Mouse (Mus musculus) forebrain, postnatal 0 days (tissue): ENCODE data around the gene Gm7361. TPM values are rescaled to one million over a fixed set of nuclear protein-coding genes. Genes with fewer than 3 reads are reported as not detected.
"Not testable (repeated sequence)": the region's sequence is repeated elsewhere in the genome, so short reads cannot be mapped to it uniquely, and the experiment has no call there.

ENCODE experiments used
- ATAC-seq: fragments of 200-750 bp; cut with Nextera tagmentation; 2 replicates; pipeline ENCODE4 v1.8.0; 2017; ENCODE audit warnings: mild to moderate bottlenecking, moderate library complexity
- DNase-seq: peaks from one replicate; pipeline ENCODE4 v3.0.0-alpha.2; 2015
- H3K27ac ChIP-seq: fragments of 300-500 bp; sonication (generic); 2 replicates; pipeline ENCODE4 v1.5.1; 2014; ENCODE audit warnings: low read depth, mild to moderate bottlenecking, antibody characterized with exemption, low read length, moderate library complexity, mixed read lengths
- H3K27me3 ChIP-seq: fragments of 300-500 bp; sonication (generic); 2 replicates; pipeline ENCODE4 v1.6.1; 2014; ENCODE audit warnings: mild to moderate bottlenecking, low read length, mixed read lengths; ENCODE audit not compliant: insufficient read depth
- H3K36me3 ChIP-seq: fragments of 300-500 bp; sonication (generic); 2 replicates; pipeline ENCODE4 v1.6.1; 2014; ENCODE audit warnings: mild to moderate bottlenecking, moderate library complexity; ENCODE audit not compliant: insufficient read depth
- H3K4me1 ChIP-seq: fragments of 300-500 bp; sonication (generic); 2 replicates; pipeline ENCODE4 v1.6.1; 2014; ENCODE audit warnings: antibody characterized with exemption; ENCODE audit not compliant: insufficient read depth
- H3K4me2 ChIP-seq: fragments of 300-500 bp; sonication (generic); 2 replicates; pipeline ENCODE4 v1.6.1; 2014; ENCODE audit warnings: low read depth, mild to moderate bottlenecking, moderate library complexity
- H3K4me3 ChIP-seq: fragments of 300-500 bp; sonication (generic); 2 replicates; pipeline ENCODE4 v1.5.1; 2014; ENCODE audit warnings: low read depth, low read length, mixed read lengths
- H3K9ac ChIP-seq: fragments of 300-500 bp; sonication (generic); 2 replicates; pipeline ENCODE4 v1.6.1; 2014; ENCODE audit warnings: mild to moderate bottlenecking
- H3K9me3 ChIP-seq: fragments of 300-500 bp; sonication (generic); 2 replicates; pipeline ENCODE4 v1.6.1; 2016; ENCODE audit warnings: low read length
- CTCF ChIP-seq: sonication (generic); IDR thresholded peaks from 2 replicates; pipeline ENCODE4 v1.5.1; 2016; ENCODE audit warnings: antibody characterized with exemption, control low read depth, low read depth
- WGBS: fragments of 180-500 bp; shearing (Covaris S2); extraction: QIAGEN DNeasy Blood & Tissue Kit; methylation state at CpG from one replicate; pipeline ENCODE4 v1.1.7; 2014; 5-methylcytosine and 5-hydroxymethylcytosine counted together
- polyA plus RNA-seq: library from polyadenylated mRNA; unstranded; fragments of >200 nt; fragmentation: Nextera tagmentation; extraction: Ambion mirVana; gene quantifications from 2 replicates; pipeline ENCODE4 v1.2.1, GENCODE M21; 2015
- total RNA-seq: library from RNA; depleted of rRNA; stranded (reverse); fragments of >200 nt; gene quantifications from 2 replicates; pipeline ENCODE4 v1.2.3, GENCODE M21; 2014; rRNA removed

Gm7361 gene
- total RNA-seq: 0.46 and 0.90 TPM in 2 replicates
- 0.11 and 0.22 TPM in 2 replicates for polyA plus RNA-seq

DNA sequence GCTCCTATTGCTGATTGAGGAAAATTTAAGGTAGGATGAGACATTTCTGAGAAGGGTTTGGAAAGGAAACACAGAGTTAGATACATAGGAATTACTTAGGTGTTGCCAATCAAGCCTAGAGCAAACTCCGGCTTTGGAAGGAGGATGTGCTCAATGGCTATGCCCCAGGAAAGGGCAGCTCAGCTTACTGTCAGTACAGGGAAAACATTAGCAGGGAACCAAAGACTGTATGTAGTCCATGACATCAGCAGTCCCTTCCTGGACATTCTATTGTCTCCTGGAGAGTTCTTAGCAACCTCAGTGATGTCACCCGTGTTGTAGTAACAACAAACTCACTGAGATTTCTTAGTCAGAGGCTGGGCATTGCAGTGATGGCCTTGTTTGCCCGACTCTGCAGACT is at the start of gene Gm7361:
Gm7361 (plus strand) TSS at position 301 of the 400 bp plus-strand sequence.
- H3K4me3 ChIP-seq, H3K4me2 ChIP-seq, DNase-seq, H3K36me3 ChIP-seq, H3K27ac ChIP-seq, H3K9ac ChIP-seq, H3K27me3 ChIP-seq, ATAC-seq, H3K4me1 ChIP-seq, H3K9me3 ChIP-seq: not testable (repeated sequence)
- WGBS: 74% methylated on average over 3 of the region's 3 CpGs

DNA sequence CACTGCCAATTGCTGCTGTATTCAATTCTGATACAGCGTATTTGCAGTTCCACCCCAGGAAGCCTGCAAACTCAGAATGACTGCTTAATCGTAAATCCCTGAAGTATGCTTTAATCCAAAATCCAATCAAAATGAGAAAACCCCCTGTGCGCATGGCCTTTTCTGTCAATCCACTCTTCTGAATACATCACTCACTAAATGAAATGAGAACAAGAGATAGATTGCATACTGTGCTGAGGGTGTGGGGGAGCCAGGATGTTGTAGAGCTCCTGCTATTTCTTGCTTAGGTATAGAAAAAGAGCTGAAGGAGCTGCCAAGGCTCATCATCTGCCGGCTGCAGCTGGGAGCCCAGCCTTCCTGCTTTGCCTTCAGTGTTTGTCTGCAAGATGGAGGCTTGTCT is 46.5 kb upstream of the Gm7361 start:
- Histone ChIP-seq H3K4me2 (peak overlapping the region; percentile 27), H3K36me3 (no peaks in the 10 kb centered on the region), H3K9me3 (no peaks in the 10 kb centered on the region), H3K27me3 (no peaks in the 10 kb centered on the region), H3K4me3 (no peak overlapping the region; the same call in 1 of the 2 replicates), H3K9ac (no peak overlapping the region), H3K27ac (peak overlapping the region; percentile 21; the same call in 1 of the 2 replicates), H3K4me1 (no peaks in the 10 kb centered on the region)
- TF ChIP-seq CTCF: no peak
- DNase-seq (peak; percentile 45), ATAC-seq (peak; percentile 66)
- 10% methylated on average over 4 of the region's 4 CpGs for WGBS

DNA sequence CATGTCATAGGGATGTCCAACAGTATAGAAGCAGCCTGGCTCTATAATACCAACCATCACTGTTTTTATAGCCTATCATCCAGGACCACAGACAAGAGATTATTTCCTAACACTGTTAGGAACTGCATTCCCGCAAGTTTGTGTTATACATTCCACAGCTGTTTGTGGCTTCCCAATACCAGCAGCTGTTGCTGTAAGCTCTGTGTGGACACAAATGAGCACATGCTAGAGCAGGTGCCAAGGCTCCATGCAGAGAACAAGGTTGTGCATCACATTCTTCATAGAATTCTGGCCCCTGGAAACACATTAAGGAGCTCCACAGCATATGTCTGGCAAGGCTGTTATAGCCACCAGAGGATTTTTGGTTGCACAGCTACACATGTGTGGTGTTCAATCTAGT is 35.4 kb upstream of the Gm7361 start:
- Histone ChIP-seq H3K36me3 (no peaks in the 10 kb centered on the region), H3K9ac (no peak overlapping the region), H3K4me1 (no peaks in the 10 kb centered on the region), H3K27ac (no peak overlapping the region), H3K4me3 (no peak overlapping the region), H3K4me2 (no peak overlapping the region), H3K9me3 (no peaks in the 10 kb centered on the region), H3K27me3 (no peaks in the 10 kb centered on the region)
- WGBS: 94% methylated on average over 1 of the region's 1 CpGs
- TF ChIP-seq CTCF: no peak
- no peak for DNase-seq
- ATAC-seq: no peak

DNA sequence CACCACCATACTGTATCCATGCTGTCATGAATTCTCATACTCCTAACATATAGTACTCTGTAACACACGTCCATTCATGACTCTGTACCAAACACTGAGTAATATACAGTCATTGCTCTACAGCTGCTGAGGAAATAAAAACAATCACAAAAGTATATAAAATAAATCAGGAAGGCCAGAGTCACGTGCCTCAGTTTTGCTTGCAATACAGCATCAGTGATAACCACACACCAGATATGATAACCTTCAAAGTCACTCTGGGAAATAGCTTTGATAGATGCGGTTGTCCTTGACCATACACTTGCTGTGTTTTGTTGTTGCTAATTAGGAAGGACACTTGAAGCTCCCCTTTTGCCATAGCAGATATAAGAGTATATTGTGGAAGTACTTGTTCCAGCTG is 9.2 kb downstream of the Gm7361 start:
- ATAC-seq, H3K27me3 ChIP-seq, H3K4me1 ChIP-seq, H3K9ac ChIP-seq, H3K9me3 ChIP-seq, H3K4me2 ChIP-seq, DNase-seq, H3K27ac ChIP-seq, H3K4me3 ChIP-seq, H3K36me3 ChIP-seq: not testable (repeated sequence)
- WGBS: 85% methylated on average over 3 of the region's 3 CpGs

DNA sequence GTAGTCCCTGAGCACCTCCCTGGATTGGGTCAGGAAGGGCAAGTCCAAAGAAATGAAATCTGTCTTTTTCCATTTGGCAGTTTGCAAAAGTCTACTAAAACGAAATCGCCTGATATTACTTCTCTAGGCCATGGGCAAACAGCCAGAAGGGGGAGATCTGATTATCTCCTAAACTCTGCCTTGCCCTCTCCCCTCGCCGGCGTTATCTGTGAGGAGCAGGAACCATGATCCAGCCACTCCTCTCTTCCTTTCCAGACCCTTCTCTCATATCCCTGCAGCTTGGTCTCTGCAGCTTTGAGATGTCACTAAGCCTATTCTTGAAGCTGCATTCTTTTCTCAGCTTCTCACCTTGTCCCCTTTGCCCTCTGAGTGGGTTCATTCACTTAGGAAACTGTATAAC is 22.9 kb downstream of the Gm7361 start:
- Histone ChIP-seq H3K4me2 (no peak overlapping the region), H3K9me3 (no peaks in the 10 kb centered on the region), H3K27me3 (no peaks in the 10 kb centered on the region), H3K4me3 (no peak overlapping the region), H3K9ac (no peak overlapping the region), H3K4me1 (no peaks in the 10 kb centered on the region), H3K36me3 (no peaks in the 10 kb centered on the region), H3K27ac (no peak overlapping the region)
- DNase-seq: no peak
- WGBS: 90% methylated on average over 5 of the region's 5 CpGs
- ATAC-seq: no peak
- no peak for TF ChIP-seq CTCF

DNA sequence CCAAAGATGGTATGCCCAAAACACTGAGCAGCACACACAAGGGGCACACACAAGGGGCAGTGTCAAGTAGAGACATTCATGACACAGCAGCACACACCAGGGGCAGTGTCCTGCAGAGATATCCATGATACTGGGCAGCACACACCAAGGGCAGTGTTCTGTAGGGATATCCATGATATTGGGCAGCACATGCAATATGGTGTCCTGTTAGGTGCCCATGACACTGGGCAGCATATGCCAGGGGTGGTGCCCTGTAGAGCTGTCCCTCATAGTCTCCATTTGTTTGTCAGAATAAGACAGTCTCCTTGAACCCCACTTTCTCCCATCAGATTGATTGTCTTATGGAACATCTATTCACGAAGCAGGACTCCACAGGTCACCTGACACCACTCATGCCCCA is 24.2 kb downstream of the Gm7361 start:
- ATAC-seq (no peak), DNase-seq (no peak)
- no peak overlapping the region for H3K9ac ChIP-seq
- no peaks in the 10 kb centered on the region for H3K4me1 ChIP-seq
- 80% methylated on average over 1 of the region's 1 CpGs for WGBS
- H3K9me3 ChIP-seq: no peaks in the 10 kb centered on the region
- H3K4me2 ChIP-seq: no peak overlapping the region
- H3K27ac ChIP-seq: no peak overlapping the region
- TF ChIP-seq CTCF: no peak
- H3K4me3 ChIP-seq: no peak overlapping the region
- H3K36me3 ChIP-seq: no peaks in the 10 kb centered on the region
- H3K27me3 ChIP-seq: no peaks in the 10 kb centered on the region

DNA sequence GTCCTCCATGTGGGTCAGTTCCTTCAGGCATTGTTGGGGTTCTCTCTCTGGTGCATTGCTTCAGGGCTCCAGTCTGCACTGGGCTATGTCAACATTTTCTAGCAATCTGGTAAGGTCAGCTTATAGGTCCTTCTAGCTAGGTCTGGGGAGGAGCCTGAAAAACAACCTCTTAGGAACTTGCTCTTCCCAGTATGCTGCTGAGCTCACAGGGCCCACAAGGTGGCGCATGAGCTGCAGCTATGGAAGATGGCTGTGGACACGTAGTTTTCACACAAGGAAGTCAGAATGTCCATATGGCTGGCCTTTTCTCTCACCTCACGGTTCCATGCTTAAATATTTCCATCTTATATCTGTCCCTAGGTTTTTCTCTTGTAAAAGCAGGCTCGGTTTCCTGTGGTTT is 24.8 kb downstream of the Gm7361 start:
- H3K4me2 ChIP-seq: no peak overlapping the region
- no peak overlapping the region for H3K4me3 ChIP-seq
- WGBS: 6% methylated on average over 4 of the region's 4 CpGs
- peak; percentile 89 for DNase-seq
- peak; percentile 76 for ATAC-seq
- TF ChIP-seq CTCF: peak; percentile 95
- H3K27me3 ChIP-seq: no peaks in the 10 kb centered on the region
- H3K9me3 ChIP-seq: no peaks in the 10 kb centered on the region
- H3K36me3 ChIP-seq: no peaks in the 10 kb centered on the region
- H3K27ac ChIP-seq: no peak overlapping the region
- no peak overlapping the region for H3K9ac ChIP-seq
- no peaks in the 10 kb centered on the region for H3K4me1 ChIP-seq

DNA sequence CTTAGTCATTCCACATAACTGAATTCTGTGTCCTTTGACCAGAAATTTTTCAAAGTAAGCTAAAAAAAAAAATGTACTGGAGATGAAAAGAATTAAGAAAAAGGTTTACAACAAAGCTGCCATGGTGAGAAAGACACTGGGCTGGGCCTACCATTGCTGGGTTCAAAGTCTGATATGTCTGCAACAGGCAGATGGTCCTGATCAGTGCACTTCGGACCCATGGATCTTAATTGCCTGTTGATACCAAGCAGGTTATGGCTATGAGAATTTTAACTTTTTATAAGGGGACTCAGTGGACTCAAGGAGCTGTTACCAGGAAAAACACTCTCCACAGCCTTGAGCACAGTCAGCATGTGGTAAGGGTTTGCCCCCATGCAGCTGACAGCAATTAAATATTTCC is 25.9 kb downstream of the Gm7361 start:
- WGBS: 68% methylated on average over 1 of the region's 1 CpGs
- no peaks in the 10 kb centered on the region for H3K27me3 ChIP-seq
- no peak for ATAC-seq
- H3K36me3 ChIP-seq: no peaks in the 10 kb centered on the region
- no peaks in the 10 kb centered on the region for H3K4me1 ChIP-seq
- no peaks in the 10 kb centered on the region for H3K9me3 ChIP-seq
- H3K27ac ChIP-seq: no peak overlapping the region
- H3K4me3 ChIP-seq: no peak overlapping the region
- no peak overlapping the region for H3K4me2 ChIP-seq
- H3K9ac ChIP-seq: no peak overlapping the region
- DNase-seq: no peak
- no peak for TF ChIP-seq CTCF
